Mouse (Mus musculus) urinary bladder, postnatal 14 days (tissue): Measurements from ENCODE around the gene Smyd2.

Source experiments
- DNase-seq: peaks from one replicate; pipeline ENCODE4 v3.0.0; 2021; ENCODE audit warnings: low spot score

The Smyd2 gene

DNA sequence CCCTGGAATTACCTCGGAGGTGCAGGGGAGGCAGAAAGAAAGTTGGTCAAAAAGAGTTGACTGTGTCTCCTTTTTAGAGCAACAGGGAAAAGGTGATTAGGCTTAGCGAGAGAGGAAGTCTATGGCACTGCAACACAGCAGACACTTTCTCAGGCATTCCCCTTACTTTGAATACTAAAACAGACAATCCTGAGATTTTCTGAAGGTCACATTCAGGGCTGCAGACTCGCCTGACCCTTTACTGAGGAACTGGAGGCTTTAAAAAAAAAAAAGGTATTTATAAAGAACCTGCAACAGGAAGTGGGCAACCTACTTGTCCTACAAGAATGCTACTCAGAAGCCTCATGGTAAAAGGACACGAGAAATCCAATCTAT, 5.0 kb downstream of the Smyd2 start:
- DNase-seq = no peak

DNA sequence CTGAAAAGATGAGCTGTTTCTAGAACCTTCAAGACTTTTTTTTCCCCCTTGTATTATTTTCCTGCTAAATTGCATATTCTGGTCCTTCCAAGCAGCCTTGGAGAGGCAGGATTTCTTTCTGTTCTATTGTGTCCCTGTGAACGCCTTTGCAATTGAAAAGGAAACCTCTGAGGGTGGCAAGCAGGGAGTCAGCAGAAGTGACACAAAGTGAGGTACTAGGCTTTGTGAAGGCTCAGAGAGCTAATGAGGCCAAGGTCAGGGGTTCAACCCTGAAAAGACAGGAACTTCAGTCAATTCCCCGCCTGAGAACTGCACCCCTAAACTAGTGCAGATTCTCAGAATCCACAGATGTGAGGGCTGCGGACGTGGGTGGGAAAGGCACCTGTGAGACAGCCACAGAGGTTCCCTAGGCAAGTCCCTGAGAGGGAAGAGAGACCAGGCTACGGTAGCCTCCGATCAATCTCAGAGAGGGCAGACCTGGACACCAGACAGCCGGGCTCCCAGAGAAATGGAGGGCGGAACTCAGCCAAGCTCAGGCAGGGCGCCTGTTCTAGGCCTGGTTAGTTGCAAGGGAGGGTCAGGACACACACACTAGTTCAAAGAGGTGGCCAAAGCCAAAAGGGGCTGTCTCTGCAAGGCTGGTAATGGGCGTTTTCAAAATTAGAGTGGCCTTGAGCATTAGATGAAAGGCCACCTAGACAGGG, 5.6 kb downstream of the Smyd2 start:
- DNase-seq = no peak

- DNase-seq = no peak
Measured at GRCm38 (mm10) chr1:189913093-189913760, 8.9 kb downstream of the Smyd2 start.

GRCm38 (mm10) chr1:189910685-189911345, 11.3 kb downstream of the Smyd2 start:
- peak; percentile 51 for DNase-seq

DNA sequence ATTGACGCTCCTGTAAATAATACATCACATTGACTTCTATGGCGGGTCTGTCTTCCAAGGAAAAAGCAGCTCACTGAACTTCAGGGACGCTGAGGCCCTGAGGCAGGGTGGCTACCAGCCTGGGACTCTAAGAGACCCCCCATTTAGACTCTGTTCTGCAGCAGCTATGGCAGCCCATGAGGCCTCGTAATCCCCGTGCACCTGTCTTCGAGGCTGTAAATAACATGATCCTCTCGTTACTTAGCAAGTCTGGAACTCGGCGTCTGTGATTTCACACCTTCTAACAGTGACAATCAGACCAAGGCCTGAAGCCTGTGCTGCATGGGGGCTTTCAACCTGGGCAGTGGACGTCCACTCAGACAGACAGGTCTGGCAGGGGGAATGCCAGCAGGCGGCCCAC, 19.0 kb downstream of the Smyd2 start:
- DNase-seq = no peak

DNA sequence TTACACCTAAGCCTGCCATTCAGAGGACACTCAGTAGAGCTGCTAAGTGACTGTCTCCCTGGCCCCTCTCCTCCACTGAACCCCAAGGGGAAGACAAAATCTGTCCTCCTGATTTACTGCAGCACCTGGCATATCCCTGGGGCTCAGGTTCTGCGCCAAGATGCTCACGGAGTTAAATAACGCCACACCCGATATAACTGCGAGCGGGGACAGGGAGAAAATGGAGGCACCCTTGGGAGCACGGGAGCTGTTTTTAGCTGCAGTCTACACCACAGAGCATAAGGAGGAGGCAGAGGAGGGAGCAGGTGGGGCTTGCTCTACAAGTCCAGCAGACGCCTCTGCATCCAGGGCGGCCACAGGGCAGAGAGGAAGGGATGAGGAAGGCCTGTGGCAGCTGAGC, 19.8 kb downstream of the Smyd2 start:
- DNase-seq = no peak

DNA sequence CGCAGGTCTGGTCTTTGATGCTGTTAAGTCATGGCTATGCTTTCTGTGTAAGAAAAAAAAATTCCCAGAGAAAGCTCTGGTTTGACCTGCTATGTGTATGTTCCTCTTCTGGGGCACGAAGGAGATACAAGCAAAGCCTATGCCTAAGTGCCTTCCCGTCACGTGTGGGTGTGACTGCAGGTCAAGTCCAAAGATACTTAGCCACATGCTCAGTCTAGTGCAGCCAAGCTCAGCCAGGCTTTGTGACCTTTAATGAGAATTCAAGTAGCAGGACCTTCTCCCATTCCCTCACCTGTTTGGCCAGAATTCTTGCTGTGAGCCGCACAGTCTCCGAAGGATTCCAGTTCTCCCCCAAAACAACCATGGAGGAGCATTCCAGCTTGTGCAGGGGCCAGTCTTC, 22.6 kb downstream of the Smyd2 start:
- no peak for DNase-seq

GRCm38 (mm10) chr1:189898708-189899107, 23.5 kb downstream of the Smyd2 start:
- no peak for DNase-seq

DNA sequence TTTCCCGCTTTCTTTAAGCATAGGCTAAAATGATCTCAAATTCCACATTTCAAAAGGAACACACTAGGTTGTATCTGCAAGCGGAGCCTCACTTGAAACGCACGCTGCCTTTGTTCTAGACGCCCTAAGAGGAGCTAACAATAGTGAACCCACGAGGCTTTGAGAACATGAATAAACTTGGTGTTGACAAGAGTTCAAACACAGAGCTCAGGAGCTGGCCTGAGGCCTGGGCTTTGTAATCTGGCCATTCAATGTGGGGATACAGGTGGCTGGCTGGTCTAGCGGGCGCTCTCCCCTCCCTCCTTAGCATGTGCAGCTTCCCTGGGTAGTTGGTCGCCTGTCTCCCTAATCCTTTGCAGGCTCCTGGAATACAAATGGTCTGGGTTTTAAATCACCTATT, 24.3 kb downstream of the Smyd2 start:
- no peak for DNase-seq

DNA sequence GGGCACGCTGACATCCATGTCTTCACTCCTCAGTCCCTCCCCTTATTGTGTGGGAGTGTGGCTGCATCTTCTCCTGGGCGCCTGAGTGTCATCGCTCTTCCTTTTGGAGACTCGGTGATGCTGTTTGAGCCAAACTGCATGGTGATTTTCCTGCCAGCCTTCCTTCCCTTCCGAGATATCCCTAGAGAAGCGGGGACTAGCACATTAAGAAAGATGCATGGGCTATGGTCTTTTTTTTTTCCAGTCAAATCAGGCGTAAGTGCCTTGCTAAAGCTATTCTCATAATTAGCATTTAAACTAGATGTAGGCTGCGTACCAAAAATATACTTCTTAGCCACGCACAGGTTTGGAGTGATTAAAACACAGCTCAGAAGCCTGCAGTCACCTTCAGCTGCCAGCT, 28.0 kb downstream of the Smyd2 start:
- DNase-seq = no peak

- DNase-seq = no peak
Measured at GRCm38 (mm10) chr1:189888749-189889148, 33.4 kb downstream of the Smyd2 start.

DNA sequence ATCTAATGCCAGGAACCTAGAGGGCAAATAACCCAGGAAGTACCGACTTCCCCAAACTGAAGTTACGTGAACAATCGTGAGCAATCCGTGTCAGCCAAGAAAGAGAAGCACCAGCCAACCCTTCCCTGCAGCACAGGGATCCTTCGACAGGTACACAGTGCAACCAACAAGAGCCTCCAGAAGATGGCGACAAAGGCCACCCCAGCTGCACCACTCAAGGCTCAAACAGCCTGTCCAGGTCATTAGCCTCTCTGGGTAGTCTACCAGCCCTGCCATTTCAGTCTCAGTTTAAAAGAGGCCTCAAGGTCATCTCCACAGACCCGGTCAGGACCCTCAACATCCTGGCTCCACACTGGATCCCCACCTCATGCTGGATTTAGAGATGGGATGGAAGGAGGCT, 34.6 kb downstream of the Smyd2 start:
- peak; percentile 57 for DNase-seq

DNA sequence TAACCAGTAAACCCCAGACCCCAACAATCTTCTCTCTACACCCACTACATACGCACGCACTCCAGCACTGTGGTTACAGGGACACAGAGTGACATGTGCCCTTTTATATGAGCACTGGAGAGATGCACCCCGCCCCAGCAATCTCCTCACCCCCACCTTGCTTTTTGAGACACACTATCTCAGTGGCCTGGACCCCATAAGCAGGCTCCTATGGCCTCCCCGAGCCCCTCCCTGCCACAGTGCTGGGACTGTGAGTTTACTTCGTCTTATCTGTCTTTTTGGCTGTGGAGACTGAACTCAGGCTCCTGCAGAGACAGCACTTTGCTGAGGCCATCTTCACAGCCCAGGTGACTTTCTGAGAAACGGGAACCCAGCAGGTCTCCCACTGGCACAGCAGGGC, 36.2 kb downstream of the Smyd2 start:
- DNase-seq = no peak

DNA sequence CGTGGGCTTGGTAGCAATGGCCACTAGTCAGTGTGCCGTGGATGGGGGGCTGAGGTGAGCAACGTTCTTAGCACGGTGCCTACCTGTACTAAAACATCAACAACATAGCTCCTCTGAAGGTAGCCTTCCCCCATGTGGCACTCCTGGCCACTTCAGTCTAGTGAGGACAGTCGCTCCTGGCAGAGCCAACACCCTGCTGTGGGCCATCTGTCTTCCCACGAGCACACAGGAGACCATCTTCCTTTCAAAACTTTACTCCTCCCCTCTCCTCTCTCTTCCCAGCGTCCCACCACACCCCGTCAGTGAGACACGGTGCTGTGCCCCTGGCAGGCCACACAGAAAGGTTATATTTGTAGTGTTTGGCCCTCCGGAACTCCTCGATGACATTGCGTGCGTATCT, 37.2 kb downstream of the Smyd2 start:
- DNase-seq = no peak

- DNase-seq = peak; percentile 73
Measured at GRCm38 (mm10) chr1:189883531-189884170, 38.5 kb downstream of the Smyd2 start.

DNA sequence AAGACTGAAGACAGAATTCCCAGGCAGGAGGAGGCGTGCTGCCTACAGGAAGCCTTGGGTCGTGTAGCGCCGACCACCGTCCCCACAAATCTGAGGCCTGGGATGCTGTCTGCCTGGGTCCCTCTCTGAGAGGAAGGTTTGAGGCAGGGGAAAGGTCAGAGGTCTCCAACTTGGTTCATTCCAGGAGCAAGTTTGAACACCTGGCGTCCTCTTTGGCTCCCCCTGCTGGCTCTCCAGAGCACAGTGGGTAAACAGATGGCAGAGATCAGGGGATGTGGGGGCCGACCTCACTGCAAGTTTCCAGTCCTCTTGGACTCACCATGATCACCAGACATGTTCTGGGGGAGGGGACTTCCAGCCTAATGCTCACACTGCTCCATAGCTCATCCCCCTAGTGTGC, 39.3 kb downstream of the Smyd2 start:
- DNase-seq = peak; percentile 56

- no peak for DNase-seq
Measured at GRCm38 (mm10) chr1:189880745-189881144, 41.4 kb downstream of the Smyd2 start.

DNA sequence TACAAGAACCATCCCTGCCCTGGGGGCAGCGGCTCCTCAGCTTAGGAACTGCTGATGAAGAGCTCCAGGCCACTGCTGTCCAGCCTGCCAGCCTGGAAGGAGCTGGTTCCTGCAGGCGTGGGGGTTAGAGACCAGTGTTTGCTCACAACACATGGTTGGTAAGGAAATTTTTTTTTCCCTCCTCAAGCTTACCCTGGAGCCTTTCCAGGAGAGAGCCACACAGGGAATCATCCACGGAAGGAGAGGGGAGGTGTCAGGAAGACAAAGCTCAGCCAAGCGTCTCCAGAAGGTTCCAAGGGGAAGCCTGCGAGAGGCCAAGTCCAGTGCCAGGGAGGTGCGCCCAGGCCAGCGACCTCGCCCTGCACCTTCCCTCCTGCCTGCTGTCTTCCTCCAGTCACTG, 42.2 kb downstream of the Smyd2 start:
- DNase-seq = no peak

GRCm38 (mm10) chr1:189879212-189879611, 43.0 kb downstream of the Smyd2 start:
- DNase-seq = no peak

DNA sequence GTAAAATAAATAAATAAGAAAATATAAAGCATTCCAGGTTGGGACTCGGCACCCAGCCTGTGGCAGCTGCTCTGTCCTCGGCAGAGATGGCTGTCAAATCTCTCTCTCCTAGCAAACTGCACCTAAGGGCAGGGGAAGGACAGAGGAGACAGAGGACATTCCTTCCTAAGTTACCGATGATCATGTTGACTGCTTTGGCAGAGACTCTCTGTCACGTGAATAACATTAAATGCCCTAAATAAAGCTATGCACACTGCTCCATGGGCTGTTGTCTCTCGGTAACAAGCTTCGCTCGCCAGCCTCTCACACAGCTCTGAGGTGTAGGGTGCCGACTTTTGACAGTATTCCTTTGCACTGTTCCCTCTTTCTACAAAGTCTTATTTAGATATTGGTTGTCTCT, 46.0 kb downstream of the Smyd2 start:
- no peak for DNase-seq

- DNase-seq = no peak
Measured at GRCm38 (mm10) chr1:189875439-189875861, 46.7 kb downstream of the Smyd2 start.

- no peak for DNase-seq
Measured at GRCm38 (mm10) chr1:189873591-189873990, 48.6 kb downstream of the Smyd2 start.

- no peak for DNase-seq
Measured at GRCm38 (mm10) chr1:189872050-189872449, 50.1 kb downstream of the Smyd2 start.
